Mouse (Mus musculus) gastrocnemius, postnatal 10 days (tissue): Measurements from ENCODE around the gene Tcl1b5. TPM values are rescaled to one million over a fixed set of nuclear protein-coding genes. Genes with fewer than 3 reads are reported as not detected.

Experiments
- DNase-seq: peaks from one replicate; pipeline ENCODE4 v3.0.0; 2021; ENCODE audit warnings: mixed read lengths
- total RNA-seq, 2 experiments: library from RNA; stranded (reverse); gene quantifications; 2 replicates each; pipeline ENCODE4 v1.2.3; 2021

The Tcl1b5 gene
- total RNA-seq, 2 experiments from 2014 or later: not detected

GRCm38 (mm10) chr12:105209231-105209630, 33.1 kb downstream of the Tcl1b5 start:
- DNase-seq: no peak

GRCm38 (mm10) chr12:105217101-105217760, 41.1 kb downstream of the Tcl1b5 start:
- DNase-seq: no peak

- no peak for DNase-seq
These were observed 46.6 kb downstream of the Tcl1b5 start, which contains the start of gene Tcl1 for GRCm38 (mm10) chr12:105222601-105223319. TSS of gene Tcl1 (minus strand) at chr12:105222793.

GRCm38 (mm10) chr12:105224621-105225320, 48.6 kb downstream of the Tcl1b5 start:
- DNase-seq: no peak

Other genes with a start within 250 kb of the Tcl1b5 start
- 10 to 100 TPM in 1 of 2 experiments, 1 to 10 TPM in 1; 9.0 to 11.5 TPM for gene Syne3, start 166.5 kb upstream of the Tcl1b5 start, total RNA-seq
- 10 to 100 TPM; 60.5 to 69.7 TPM for gene Glrx5, start 143.7 kb upstream of the Tcl1b5 start, total RNA-seq
- not detected for gene Tcl1b2, start 30.3 kb upstream of the Tcl1b5 start, total RNA-seq
- gene Tcl1b1, start 16.7 kb upstream of the Tcl1b5 start, total RNA-seq: not detected
- not detected for gene Tcl1b3, start 14.7 kb downstream of the Tcl1b5 start, total RNA-seq
- not detected for gene Tcl1b4, start 25.6 kb downstream of the Tcl1b5 start, total RNA-seq
- gene Tcl1, start 46.4 kb downstream of the Tcl1b5 start, total RNA-seq: not detected
- not detected for gene Tunar, start 157.5 kb downstream of the Tcl1b5 start, total RNA-seq